Mouse (Mus musculus): Measurements from ENCODE around the gene Dnal4. TPM values are rescaled to one million over a fixed set of nuclear protein-coding genes. Genes with fewer than 3 reads are reported as not detected.

Dnal4 gene
- polyA plus RNA-seq, 1 experiment from 2014 or later = 37.1 TPM

- H3K4me2 ChIP-seq = no peak overlapping the region
- no peaks in the 10 kb centered on the region for H3K9me3 ChIP-seq (replicated peaks)
- peaks cover 83% of the 10 kb centered on the region for H3K27me3 ChIP-seq (replicated peaks)
- no peak overlapping the region for H3K27ac ChIP-seq (ENCODE audit: poor library complexity, severe bottlenecking)
- no peak overlapping the region for H3K9ac ChIP-seq
- no peaks in the 10 kb centered on the region for H3K4me1 ChIP-seq (replicated peaks)
- H3K4me3 ChIP-seq = no peak overlapping the region
- H3K36me3 ChIP-seq = no peaks in the 10 kb centered on the region
- WGBS = 77% methylated on average over 8 of the region's 8 CpGs
- ATAC-seq (ENCODE audit: insufficient number of reproducible peaks, low FRiP score) = no peak
These were observed 20.0 kb upstream of the Dnal4 start for GRCm38 (mm10) chr15:79797680-79798079.

- Histone ChIP-seq H3K27me3 (replicated peaks) (peaks cover 83% of the 10 kb centered on the region), H3K4me2 (no peak overlapping the region), H3K4me1 (replicated peaks) (no peaks in the 10 kb centered on the region), H3K4me3 (no peak overlapping the region), H3K9ac (no peak overlapping the region), H3K27ac (ENCODE audit: poor library complexity, severe bottlenecking) (no peak overlapping the region), H3K36me3 (no peaks in the 10 kb centered on the region), H3K9me3 (replicated peaks) (no peaks in the 10 kb centered on the region)
- 77% methylated on average over 7 of the region's 7 CpGs for WGBS
- ATAC-seq (ENCODE audit: insufficient number of reproducible peaks, low FRiP score) = no peak
These were observed 19.4 kb upstream of the Dnal4 start for GRCm38 (mm10) chr15:79797096-79797495.

- H3K27ac ChIP-seq (ENCODE audit: poor library complexity, severe bottlenecking) = no peak overlapping the region
- no peak for ATAC-seq (ENCODE audit: insufficient number of reproducible peaks, low FRiP score)
- H3K27me3 ChIP-seq (replicated peaks) = peaks cover 82% of the 10 kb centered on the region
- H3K9me3 ChIP-seq (replicated peaks) = no peaks in the 10 kb centered on the region
- WGBS = 76% methylated on average over 12 of the region's 12 CpGs
- no peaks in the 10 kb centered on the region for H3K36me3 ChIP-seq
- no peaks in the 10 kb centered on the region for H3K4me1 ChIP-seq (replicated peaks)
- H3K9ac ChIP-seq = no peak overlapping the region
- H3K4me2 ChIP-seq = no peak overlapping the region
- no peak overlapping the region for H3K4me3 ChIP-seq
These were observed 18.6 kb upstream of the Dnal4 start for GRCm38 (mm10) chr15:79796256-79796655.

DNA sequence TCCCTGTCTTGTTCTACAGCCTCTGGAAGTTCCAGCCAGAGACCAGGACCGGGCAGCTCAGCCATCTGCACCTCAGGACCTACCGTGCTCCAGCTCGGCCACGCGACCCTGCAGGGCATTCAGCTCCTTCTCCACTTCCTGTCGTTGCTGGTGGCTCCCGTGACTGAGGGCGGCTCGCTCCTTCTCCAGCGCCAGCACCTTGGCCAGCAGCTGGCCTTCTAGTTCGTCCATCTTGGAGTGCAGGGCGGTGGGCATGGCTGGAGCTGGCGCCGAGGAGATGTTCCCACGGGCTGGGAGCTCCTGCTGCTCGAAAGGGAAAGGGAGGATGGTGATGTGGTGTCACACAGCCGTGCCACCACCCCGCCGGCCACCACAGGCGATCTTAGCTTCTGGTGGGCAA, 16.5 kb upstream of the Dnal4 start:
- Histone ChIP-seq H3K4me2 (no peak overlapping the region), H3K9me3 (replicated peaks) (no peaks in the 10 kb centered on the region), H3K36me3 (no peaks in the 10 kb centered on the region), H3K4me3 (no peak overlapping the region), H3K4me1 (replicated peaks) (no peaks in the 10 kb centered on the region), H3K27me3 (replicated peaks) (peaks cover 86% of the 10 kb centered on the region), H3K27ac (ENCODE audit: poor library complexity, severe bottlenecking) (no peak overlapping the region), H3K9ac (no peak overlapping the region)
- no peak for ATAC-seq (ENCODE audit: insufficient number of reproducible peaks, low FRiP score)
- WGBS = 10% methylated on average over 20 of the region's 20 CpGs

GRCm38 (mm10) chr15:79793076-79793475, 15.4 kb upstream of the Dnal4 start:
- H3K27me3 ChIP-seq (replicated peaks) = peaks cover 90% of the 10 kb centered on the region
- H3K36me3 ChIP-seq = no peaks in the 10 kb centered on the region
- WGBS = 89% methylated on average over 9 of the region's 9 CpGs

GRCm38 (mm10) chr15:79792455-79792854, 14.8 kb upstream of the Dnal4 start:
- H3K4me3 ChIP-seq = no peak overlapping the region
- ATAC-seq (ENCODE audit: insufficient number of reproducible peaks, low FRiP score) = no peak
- no peak overlapping the region for H3K4me2 ChIP-seq
- WGBS = 19% methylated on average over 19 of the region's 19 CpGs
- no peaks in the 10 kb centered on the region for H3K4me1 ChIP-seq (replicated peaks)
- no peaks in the 10 kb centered on the region for H3K36me3 ChIP-seq
- no peaks in the 10 kb centered on the region for H3K9me3 ChIP-seq (replicated peaks)
- no peak overlapping the region for H3K9ac ChIP-seq
- H3K27ac ChIP-seq (ENCODE audit: poor library complexity, severe bottlenecking) = no peak overlapping the region
- H3K27me3 ChIP-seq (replicated peaks) = peaks cover 92% of the 10 kb centered on the region

More at GRCm38 (mm10) chr15:79793076-79793475, 15.4 kb upstream of the Dnal4 start:
- ATAC-seq (ENCODE audit: insufficient number of reproducible peaks, low FRiP score) = no peak
- Histone ChIP-seq H3K4me2 (no peak overlapping the region), H3K4me1 (replicated peaks) (no peaks in the 10 kb centered on the region), H3K9ac (no peak overlapping the region), H3K9me3 (replicated peaks) (no peaks in the 10 kb centered on the region), H3K27ac (ENCODE audit: poor library complexity, severe bottlenecking) (no peak overlapping the region), H3K4me3 (no peak overlapping the region)

GRCm38 (mm10) chr15:79791502-79791901, 13.9 kb upstream of the Dnal4 start:
- ATAC-seq (ENCODE audit: insufficient number of reproducible peaks, low FRiP score) = no peak
- peaks cover 94% of the 10 kb centered on the region for H3K27me3 ChIP-seq (replicated peaks)

DNA sequence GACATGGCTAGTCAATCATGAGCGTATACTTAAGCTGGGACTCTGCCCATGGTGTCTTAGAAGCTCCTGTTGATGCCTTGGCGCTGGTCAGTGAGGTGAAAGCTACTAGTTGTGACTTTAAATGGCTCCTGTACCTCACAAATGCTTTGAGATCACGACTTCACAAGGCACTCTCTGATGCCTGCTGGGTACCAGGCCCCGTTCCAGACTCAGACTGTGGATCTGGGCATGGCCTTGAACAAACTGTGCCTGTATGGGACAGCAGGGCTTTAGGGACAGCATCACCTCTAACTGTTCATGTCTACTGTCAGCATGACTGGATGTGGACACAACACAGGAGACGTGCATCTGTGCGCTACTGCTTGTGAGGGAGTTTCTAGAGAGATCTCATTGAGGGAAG, 13.3 kb upstream of the Dnal4 start:
- Histone ChIP-seq H3K36me3 (no peaks in the 10 kb centered on the region), H3K4me2 (no peak overlapping the region), H3K4me3 (no peak overlapping the region), H3K4me1 (replicated peaks) (no peaks in the 10 kb centered on the region), H3K27ac (ENCODE audit: poor library complexity, severe bottlenecking) (no peak overlapping the region), H3K9ac (no peak overlapping the region), H3K9me3 (replicated peaks) (no peaks in the 10 kb centered on the region), H3K27me3 (replicated peaks) (peaks cover 94% of the 10 kb centered on the region)
- no peak for ATAC-seq (ENCODE audit: insufficient number of reproducible peaks, low FRiP score)
- 77% methylated on average over 6 of the region's 6 CpGs for WGBS

More at GRCm38 (mm10) chr15:79791502-79791901, 13.9 kb upstream of the Dnal4 start:
- Histone ChIP-seq H3K4me2 (no peak overlapping the region), H3K4me3 (no peak overlapping the region), H3K36me3 (no peaks in the 10 kb centered on the region), H3K9ac (no peak overlapping the region), H3K4me1 (replicated peaks) (no peaks in the 10 kb centered on the region), H3K27ac (ENCODE audit: poor library complexity, severe bottlenecking) (no peak overlapping the region), H3K9me3 (replicated peaks) (no peaks in the 10 kb centered on the region)
- 2% methylated on average over 12 of the region's 12 CpGs for WGBS

DNA sequence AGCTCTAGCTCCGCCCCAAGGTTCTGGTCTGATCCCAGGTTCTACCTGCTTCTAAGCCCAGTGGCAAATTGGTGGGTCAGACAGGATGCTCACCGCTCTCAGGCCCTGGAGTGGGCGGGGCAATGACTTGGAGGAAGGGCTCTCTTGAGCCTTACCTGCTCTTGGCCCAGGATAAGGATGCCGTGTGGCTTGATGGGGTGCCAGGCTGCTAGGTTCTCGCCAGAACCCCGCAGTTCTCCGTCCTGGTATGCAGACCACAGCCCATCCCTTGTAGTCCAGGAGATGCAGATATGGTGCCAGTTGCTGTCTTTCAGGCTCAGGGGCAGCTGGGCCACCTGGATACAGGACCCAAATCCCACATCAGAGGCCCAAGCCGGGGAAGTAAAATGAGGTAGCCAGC, 12.5 kb upstream of the Dnal4 start:
- no peak overlapping the region for H3K9ac ChIP-seq

GRCm38 (mm10) chr15:79787815-79788214, 10.2 kb upstream of the Dnal4 start:
- no peak overlapping the region for H3K9ac ChIP-seq
- H3K27me3 ChIP-seq (replicated peaks) = peaks cover 81% of the 10 kb centered on the region
- no peaks in the 10 kb centered on the region for H3K9me3 ChIP-seq (replicated peaks)
- no peak for ATAC-seq (ENCODE audit: insufficient number of reproducible peaks, low FRiP score)
- no peak overlapping the region for H3K4me3 ChIP-seq
- no peaks in the 10 kb centered on the region for H3K36me3 ChIP-seq
- WGBS = 52% methylated on average over 8 of the region's 8 CpGs
- no peak overlapping the region for H3K27ac ChIP-seq (ENCODE audit: poor library complexity, severe bottlenecking)
- H3K4me1 ChIP-seq (replicated peaks) = no peaks in the 10 kb centered on the region
- no peak overlapping the region for H3K4me2 ChIP-seq

More for the DNA sequence above, 12.5 kb upstream of the Dnal4 start:
- peaks cover 94% of the 10 kb centered on the region for H3K27me3 ChIP-seq (replicated peaks)
- no peaks in the 10 kb centered on the region for H3K36me3 ChIP-seq
- no peak overlapping the region for H3K4me3 ChIP-seq
- H3K27ac ChIP-seq (ENCODE audit: poor library complexity, severe bottlenecking) = no peak overlapping the region
- H3K9me3 ChIP-seq (replicated peaks) = no peaks in the 10 kb centered on the region
- ATAC-seq (ENCODE audit: insufficient number of reproducible peaks, low FRiP score) = no peak
- WGBS = 43% methylated on average over 8 of the region's 8 CpGs
- no peaks in the 10 kb centered on the region for H3K4me1 ChIP-seq (replicated peaks)
- no peak overlapping the region for H3K4me2 ChIP-seq

DNA sequence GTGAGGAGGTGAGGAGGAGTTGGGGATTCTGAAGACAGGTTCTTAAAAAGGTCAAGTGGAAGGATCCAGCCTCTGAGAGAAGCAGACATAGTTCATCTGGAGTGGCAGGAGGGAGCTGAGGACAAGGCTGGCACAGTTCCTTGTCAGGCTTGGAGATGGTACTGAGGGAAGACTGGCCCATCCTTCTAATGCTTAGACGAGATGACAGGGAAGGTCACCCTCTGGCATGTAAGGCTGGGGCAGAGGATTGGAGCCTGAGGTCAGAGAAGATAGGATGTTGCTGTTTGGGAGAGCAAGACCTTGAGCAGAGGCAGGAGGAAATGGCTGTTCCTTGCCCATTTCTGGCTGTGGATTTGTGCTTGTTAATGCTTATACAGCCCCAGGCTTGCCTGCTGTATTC, 7.4 kb upstream of the Dnal4 start:
- Histone ChIP-seq H3K4me2 (no peak overlapping the region), H3K36me3 (no peaks in the 10 kb centered on the region), H3K27me3 (replicated peaks) (peaks cover 59% of the 10 kb centered on the region), H3K27ac (ENCODE audit: poor library complexity, severe bottlenecking) (no peak overlapping the region), H3K9me3 (replicated peaks) (no peaks in the 10 kb centered on the region), H3K9ac (no peak overlapping the region), H3K4me1 (replicated peaks) (no peaks in the 10 kb centered on the region), H3K4me3 (no peak overlapping the region)
- WGBS = 57% methylated on average over 1 of the region's 1 CpGs
- no peak for ATAC-seq (ENCODE audit: insufficient number of reproducible peaks, low FRiP score)

DNA sequence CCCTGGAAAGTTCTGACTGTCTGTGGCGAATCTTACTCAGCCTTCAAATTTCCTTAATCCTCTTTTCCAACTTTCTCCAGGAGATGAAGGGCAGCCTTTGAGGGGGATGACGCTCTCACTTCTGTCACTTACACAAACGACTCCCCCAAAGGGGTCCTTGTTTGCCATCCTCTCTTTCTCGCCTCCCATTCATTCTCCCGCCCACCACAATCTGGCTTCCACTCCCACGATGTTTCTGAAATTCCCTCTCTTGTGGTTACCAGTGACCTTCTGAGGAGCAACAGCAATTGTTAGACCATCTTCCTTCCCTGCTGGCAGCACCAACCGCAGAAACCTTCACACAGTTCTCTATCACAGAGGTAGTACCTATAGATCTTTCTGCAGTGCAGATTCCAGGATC, 2.0 kb downstream of the Dnal4 start:
- Histone ChIP-seq H3K4me3 (no peak overlapping the region), H3K4me2 (no peak overlapping the region), H3K36me3 (no peaks in the 10 kb centered on the region), H3K27me3 (replicated peaks) (no peaks in the 10 kb centered on the region), H3K27ac (ENCODE audit: poor library complexity, severe bottlenecking) (no peak overlapping the region), H3K9me3 (replicated peaks) (no peaks in the 10 kb centered on the region), H3K4me1 (replicated peaks) (peaks cover 21% of the 10 kb centered on the region), H3K9ac (no peak overlapping the region)
- WGBS = 51% methylated on average over 7 of the region's 7 CpGs
- ATAC-seq (ENCODE audit: insufficient number of reproducible peaks, low FRiP score) = no peak

Measured in heart, embryonic 12.5 days (tissue).